Mouse (Mus musculus) ES-Bruce4 (cell line): ENCODE measurements around the gene Slc6a9. TPM values are rescaled to one million over a fixed set of nuclear protein-coding genes. Genes with fewer than 3 reads are reported as not detected.

ENCODE experiments used
- H3K27ac ChIP-seq: 2 replicates; pipeline ENCODE4 v1.5.1; 2012; ENCODE audit warnings: low read length, inconsistent platforms; ENCODE audit not compliant: insufficient read depth
- H3K27me3 ChIP-seq: 2 replicates; pipeline ENCODE4 v1.6.1; 2012; ENCODE audit warnings: mild to moderate bottlenecking, low read length, inconsistent platforms; ENCODE audit not compliant: control insufficient read depth, poor library complexity, insufficient read depth, severe bottlenecking
- H3K36me3 ChIP-seq: 2 replicates; pipeline ENCODE4 v1.6.1; 2012; ENCODE audit warnings: inconsistent platforms, mild to moderate bottlenecking, low read length, moderate library complexity; ENCODE audit not compliant: control insufficient read depth, poor library complexity, insufficient read depth, severe bottlenecking
- H3K4me1 ChIP-seq: one replicate; pipeline ENCODE4 v1.8.1; 2011; ENCODE audit warnings: low read length; ENCODE audit not compliant: control insufficient read depth, insufficient read depth
- H3K4me3 ChIP-seq: 2 replicates; pipeline ENCODE4 v1.5.1; 2011; ENCODE audit warnings: low read depth, mild to moderate bottlenecking, low read length
- H3K9ac ChIP-seq: 2 replicates; pipeline ENCODE4 v1.6.1; 2012; ENCODE audit warnings: low read depth, mild to moderate bottlenecking, inconsistent platforms; ENCODE audit not compliant: poor library complexity, severe bottlenecking
- H3K9me3 ChIP-seq: replicated peaks from 2 replicates; pipeline ENCODE4 v1.6.1; 2012; ENCODE audit warnings: mild to moderate bottlenecking, low read length, inconsistent platforms; ENCODE audit not compliant: control insufficient read depth, poor library complexity, insufficient read depth, severe bottlenecking
- CTCF ChIP-seq: IDR thresholded peaks from one replicate; pipeline ENCODE4 v1.8.1; 2011; ENCODE audit warnings: low read depth, low read length
- EP300 ChIP-seq: IDR thresholded peaks from 2 replicates; pipeline ENCODE4 v1.6.1; 2011; ENCODE audit warnings: low read depth, low read length; ENCODE audit not compliant: insufficient read depth
- POLR2A ChIP-seq: IDR thresholded peaks from one replicate; pipeline ENCODE4 v1.8.1; 2011; ENCODE audit warnings: low read length; ENCODE audit not compliant: insufficient read depth
- polyA plus RNA-seq: library from polyadenylated mRNA; stranded (reverse); fragments of >200 nt; gene quantifications from 2 replicates; pipeline ENCODE4 v1.2.4, GENCODE M21; 2011; ENCODE audit warnings: low read depth; ENCODE audit not compliant: missing spikeins, insufficient read depth, insufficient read length

Slc6a9 gene
- polyA plus RNA-seq, 1 experiment = 2.1 TPM

DNA sequence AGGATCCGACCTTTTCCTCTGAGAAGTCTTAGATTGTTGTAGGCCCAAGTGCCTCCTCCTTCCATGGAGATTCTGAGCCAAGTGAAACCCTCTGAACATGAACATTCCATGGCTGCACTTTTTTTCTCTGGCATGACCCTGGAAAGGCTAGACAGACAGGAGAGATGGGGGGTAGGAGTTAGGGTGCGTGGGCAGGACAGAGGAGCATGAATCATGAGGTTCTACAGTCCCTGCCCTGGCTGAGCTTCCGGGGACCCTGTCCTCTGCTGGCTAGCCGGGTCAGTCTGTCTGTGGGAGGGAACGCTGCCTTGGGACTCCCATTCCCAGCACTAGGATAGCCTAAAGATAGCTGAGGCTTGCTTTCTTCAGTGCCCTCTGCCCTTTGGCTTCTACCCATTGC lies 10.2 kb downstream of the Slc6a9 start:
- Histone ChIP-seq H3K36me3 (no peaks in the 10 kb centered on the region), H3K27me3 (no peaks in the 10 kb centered on the region), H3K4me1 (no peaks in the 10 kb centered on the region), H3K4me3 (no peak overlapping the region), H3K9ac (no peak overlapping the region), H3K9me3 (no peaks in the 10 kb centered on the region), H3K27ac (no peak overlapping the region)
- no peak for TF ChIP-seq CTCF
- TF ChIP-seq EP300 = no peak
- no peak for TF ChIP-seq POLR2A

GRCm38 (mm10) chr4:117845316-117845715 lies 11.0 kb downstream of the Slc6a9 start:
- H3K27ac ChIP-seq = no peak overlapping the region
- no peaks in the 10 kb centered on the region for H3K27me3 ChIP-seq
- H3K4me1 ChIP-seq = no peaks in the 10 kb centered on the region
- no peaks in the 10 kb centered on the region for H3K9me3 ChIP-seq
- no peak overlapping the region for H3K9ac ChIP-seq
- H3K36me3 ChIP-seq = no peaks in the 10 kb centered on the region
- no peak for TF ChIP-seq EP300
- TF ChIP-seq CTCF = no peak
- TF ChIP-seq POLR2A = no peak
- no peak overlapping the region for H3K4me3 ChIP-seq

DNA sequence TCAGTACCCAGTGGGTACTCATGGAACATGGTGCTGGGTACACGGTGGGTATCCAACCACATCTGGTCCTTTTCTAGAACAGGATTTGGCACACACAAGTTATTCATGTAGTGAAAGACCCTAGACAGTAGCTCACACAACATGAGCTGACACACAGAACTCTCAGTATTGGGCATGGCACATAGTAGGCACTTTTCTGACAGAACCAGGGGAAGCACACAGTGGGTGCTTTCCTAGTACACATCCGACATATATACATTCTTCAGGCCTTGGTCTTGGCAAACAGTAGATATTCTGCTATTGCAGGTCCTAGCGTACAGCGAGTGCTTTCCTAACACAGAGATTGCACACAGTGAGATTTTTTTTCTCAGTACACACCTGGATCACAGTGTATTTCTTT lies 12.0 kb downstream of the Slc6a9 start:
- Histone ChIP-seq H3K4me3 (no peak overlapping the region), H3K27me3 (no peaks in the 10 kb centered on the region), H3K9me3 (no peaks in the 10 kb centered on the region), H3K36me3 (no peaks in the 10 kb centered on the region), H3K9ac (no peak overlapping the region), H3K27ac (no peak overlapping the region), H3K4me1 (no peaks in the 10 kb centered on the region)
- TF ChIP-seq EP300 (no peak), POLR2A (no peak), CTCF (no peak)

DNA sequence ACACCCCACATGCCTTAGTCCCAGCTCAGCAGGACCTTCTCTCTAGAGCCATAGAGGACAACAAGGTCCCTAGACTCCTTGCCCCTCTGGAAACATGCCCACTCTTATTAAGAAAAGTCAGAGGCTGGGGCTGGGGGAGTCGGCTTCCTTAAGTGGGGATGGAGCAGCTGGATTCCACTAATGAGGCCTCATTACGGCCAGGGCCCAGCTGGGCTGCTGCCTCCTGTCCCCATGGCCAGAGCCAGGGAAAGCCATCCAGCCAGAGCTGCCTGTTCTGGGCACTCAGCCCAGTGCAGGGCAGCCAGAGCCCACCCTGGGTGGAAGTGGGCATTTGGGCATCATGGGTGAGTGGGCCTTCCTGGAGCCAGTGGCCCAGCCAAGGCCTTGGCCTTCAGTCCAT lies 12.7 kb downstream of the Slc6a9 start:
- H3K27me3 ChIP-seq = no peaks in the 10 kb centered on the region
- no peaks in the 10 kb centered on the region for H3K4me1 ChIP-seq
- no peaks in the 10 kb centered on the region for H3K9me3 ChIP-seq
- no peaks in the 10 kb centered on the region for H3K36me3 ChIP-seq
- TF ChIP-seq EP300 = no peak
- no peak for TF ChIP-seq POLR2A
- TF ChIP-seq CTCF = no peak
- H3K9ac ChIP-seq = no peak overlapping the region
- no peak overlapping the region for H3K27ac ChIP-seq
- H3K4me3 ChIP-seq = no peak overlapping the region

GRCm38 (mm10) chr4:117849063-117849462 lies 14.8 kb downstream of the Slc6a9 start:
- H3K4me1 ChIP-seq = no peaks in the 10 kb centered on the region
- no peaks in the 10 kb centered on the region for H3K36me3 ChIP-seq
- no peaks in the 10 kb centered on the region for H3K27me3 ChIP-seq
- no peak overlapping the region for H3K4me3 ChIP-seq
- H3K27ac ChIP-seq = no peak overlapping the region
- no peaks in the 10 kb centered on the region for H3K9me3 ChIP-seq
- no peak overlapping the region for H3K9ac ChIP-seq
- TF ChIP-seq POLR2A = no peak
- TF ChIP-seq EP300 = no peak
- TF ChIP-seq CTCF = no peak

DNA sequence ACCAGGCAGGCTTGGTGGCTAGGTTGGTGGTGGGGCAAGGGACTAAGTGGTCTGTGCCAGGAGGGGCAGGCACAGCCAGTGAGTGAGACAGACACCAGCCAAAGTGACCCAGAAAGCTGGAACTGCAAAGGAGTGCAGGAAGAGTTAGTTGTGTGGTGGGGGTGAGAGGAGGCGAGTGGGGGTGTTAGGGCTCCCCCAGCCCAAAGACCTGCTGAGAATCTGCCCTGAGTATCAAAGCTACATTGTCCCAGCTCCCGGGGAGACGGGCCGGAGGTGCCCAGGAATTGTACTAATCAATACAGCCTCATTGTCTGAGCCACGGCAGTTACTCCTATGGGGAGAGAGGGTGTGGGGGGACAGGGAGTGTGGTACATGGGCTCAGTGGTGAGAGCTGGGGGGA lies 15.2 kb downstream of the Slc6a9 start:
- Histone ChIP-seq H3K27ac (no peak overlapping the region), H3K9me3 (no peaks in the 10 kb centered on the region), H3K27me3 (no peaks in the 10 kb centered on the region), H3K4me1 (no peaks in the 10 kb centered on the region), H3K9ac (no peak overlapping the region), H3K4me3 (no peak overlapping the region), H3K36me3 (no peaks in the 10 kb centered on the region)
- TF ChIP-seq CTCF (no peak), EP300 (no peak), POLR2A (no peak)
